Mouse (Mus musculus) retina, embryonic 14.5 days (tissue): ENCODE results near the gene Hoxa11.
A peak's percentile ranks its signal among the peaks of the same experiment; 100 is the strongest.

Experiments used
- DNase-seq: peaks from one replicate; pipeline ENCODE4 v3.0.0-alpha.2; 2015; ENCODE audit warnings: low spot score

Gene Hoxa11

GRCm38 (mm10) chr6:52220003-52220864, 25.4 kb downstream of the Hoxa11 start:
- no peak for DNase-seq

GRCm38 (mm10) chr6:52219234-52219942, 26.2 kb downstream of the Hoxa11 start:
- DNase-seq = peak; percentile 56

- no peak for DNase-seq
These were observed 26.9 kb downstream of the Hoxa11 start for GRCm38 (mm10) chr6:52218643-52219215.

GRCm38 (mm10) chr6:52217895-52218642, 27.5 kb downstream of the Hoxa11 start:
- no peak for DNase-seq

GRCm38 (mm10) chr6:52217459-52217768, 28.2 kb downstream of the Hoxa11 start:
- DNase-seq = peak; percentile 54

GRCm38 (mm10) chr6:52216691-52217458, 28.7 kb downstream of the Hoxa11 start:
- DNase-seq = no peak

GRCm38 (mm10) chr6:52215771-52216535, 29.7 kb downstream of the Hoxa11 start:
- no peak for DNase-seq

GRCm38 (mm10) chr6:52215070-52215469, 30.5 kb downstream of the Hoxa11 start:
- DNase-seq = no peak

- no peak for DNase-seq
These were observed 31.3 kb downstream of the Hoxa11 start for GRCm38 (mm10) chr6:52214271-52214670.

GRCm38 (mm10) chr6:52213119-52213986, 32.3 kb downstream of the Hoxa11 start, which contains the start of the genes Hoxa3 and Gm28308:
TSS of gene Hoxa3 (minus strand) at chr6:52213336.
TSS of gene Gm28308 (minus strand) at chr6:52213339.
- DNase-seq = no peak

- DNase-seq = no peak
These were observed 33.0 kb downstream of the Hoxa11 start for GRCm38 (mm10) chr6:52212556-52213118.

- DNase-seq = no peak
These were observed 33.6 kb downstream of the Hoxa11 start for GRCm38 (mm10) chr6:52211961-52212360.

GRCm38 (mm10) chr6:52211170-52211935, 34.3 kb downstream of the Hoxa11 start:
- peak; percentile 90 for DNase-seq

GRCm38 (mm10) chr6:52209685-52210046, 35.9 kb downstream of the Hoxa11 start:
- no peak for DNase-seq

GRCm38 (mm10) chr6:52208868-52209684, 36.5 kb downstream of the Hoxa11 start:
- no peak for DNase-seq

- no peak for DNase-seq
These were observed 37.3 kb downstream of the Hoxa11 start, which contains the start of gene Hoxa6 for GRCm38 (mm10) chr6:52208072-52208867. TSS of gene Hoxa6 (minus strand) at chr6:52208722.

- no peak for DNase-seq
These were observed 38.0 kb downstream of the Hoxa11 start for GRCm38 (mm10) chr6:52207684-52207976.
